Mouse (Mus musculus): ENCODE results near the gene Atp5f1. TPM values are rescaled to one million over a fixed set of nuclear protein-coding genes. Genes with fewer than 3 reads are reported as not detected.

The Atp5f1 gene
- polyA plus RNA-seq, 1 experiment from 2014 or later, result 506 TPM

GRCm38 (mm10) chr3:105958974-105959580 lies 822 bp downstream of the Atp5f1 start, which contains the start of gene Wdr77:
TSS of gene Wdr77 (plus strand) at chr3:105959369.
- under 1% methylated on average over 52 of the region's 52 CpGs for WGBS
- no peaks in the 10 kb centered on the region for H3K27me3 ChIP-seq (ENCODE audit: low read depth, poor library complexity, severe bottlenecking)
- peak; percentile 99 for DNase-seq (ENCODE audit: low spot score)
- H3K4me1 ChIP-seq, result peaks cover 26% of the 10 kb centered on the region
- H3K27ac ChIP-seq (replicated peaks), result peak within 1 kb of the TSS; percentile 90
- peak within 1 kb of the TSS; percentile 66 for H3K4me3 ChIP-seq
- no peaks in the 10 kb centered on the region for H3K9me3 ChIP-seq (replicated peaks)
- H3K36me3 ChIP-seq, result peaks cover 70% of the 10 kb centered on the region

- Histone ChIP-seq H3K9me3 (replicated peaks) (no peaks in the 10 kb centered on the region), H3K27ac (replicated peaks) (peak overlapping the region; percentile 90), H3K27me3 (ENCODE audit: low read depth, poor library complexity, severe bottlenecking) (no peaks in the 10 kb centered on the region), H3K4me1 (peaks cover 26% of the 10 kb centered on the region), H3K4me3 (peak overlapping the region; percentile 66), H3K36me3 (peaks cover 70% of the 10 kb centered on the region)
- DNase-seq (ENCODE audit: low spot score), result no peak
- WGBS, result 52% methylated on average over 5 of the region's 5 CpGs
These were observed 1.7 kb downstream of the Atp5f1 start for GRCm38 (mm10) chr3:105958204-105958603.

- Histone ChIP-seq H3K36me3 (peaks cover 70% of the 10 kb centered on the region), H3K4me1 (peaks cover 26% of the 10 kb centered on the region), H3K9me3 (replicated peaks) (no peaks in the 10 kb centered on the region), H3K27ac (replicated peaks) (no peak overlapping the region), H3K27me3 (ENCODE audit: low read depth, poor library complexity, severe bottlenecking) (no peaks in the 10 kb centered on the region), H3K4me3 (0 out of 2 replicates have a peak overlapping the region, but pooled peaks have one; percentile 66)
- WGBS, result 90% methylated on average over 1 of the region's 1 CpGs
- DNase-seq (ENCODE audit: low spot score), result no peak
These were observed 2.7 kb downstream of the Atp5f1 start for GRCm38 (mm10) chr3:105957235-105957634.

- peaks cover 100% of the 10 kb centered on the region for H3K36me3 ChIP-seq
- WGBS, result 92% methylated on average over 7 of the region's 7 CpGs
These were observed 8.6 kb downstream of the Atp5f1 start for GRCm38 (mm10) chr3:105951348-105951747.

GRCm38 (mm10) chr3:105936111-105936510 lies 23.8 kb downstream of the Atp5f1 start:
- Histone ChIP-seq H3K4me1 (no peaks in the 10 kb centered on the region), H3K36me3 (peaks cover 26% of the 10 kb centered on the region), H3K27me3 (ENCODE audit: low read depth, poor library complexity, severe bottlenecking) (no peaks in the 10 kb centered on the region), H3K9me3 (replicated peaks) (no peaks in the 10 kb centered on the region), H3K4me3 (no peak overlapping the region), H3K27ac (replicated peaks) (no peak overlapping the region)
- no peak for DNase-seq (ENCODE audit: low spot score)
- 91% methylated on average over 4 of the region's 4 CpGs for WGBS

More at GRCm38 (mm10) chr3:105951348-105951747, 8.6 kb downstream of the Atp5f1 start:
- Histone ChIP-seq H3K4me1 (no peaks in the 10 kb centered on the region), H3K27me3 (ENCODE audit: low read depth, poor library complexity, severe bottlenecking) (no peaks in the 10 kb centered on the region), H3K9me3 (replicated peaks) (no peaks in the 10 kb centered on the region), H3K4me3 (no peak overlapping the region), H3K27ac (replicated peaks) (no peak overlapping the region)
- DNase-seq (ENCODE audit: low spot score), result no peak

GRCm38 (mm10) chr3:105935033-105935432 lies 24.9 kb downstream of the Atp5f1 start:
- 95% methylated on average over 5 of the region's 5 CpGs for WGBS
- Histone ChIP-seq H3K9me3 (replicated peaks) (no peaks in the 10 kb centered on the region), H3K4me3 (no peak overlapping the region), H3K27me3 (ENCODE audit: low read depth, poor library complexity, severe bottlenecking) (no peaks in the 10 kb centered on the region), H3K27ac (replicated peaks) (no peak overlapping the region), H3K36me3 (peaks cover 16% of the 10 kb centered on the region), H3K4me1 (no peaks in the 10 kb centered on the region)
- DNase-seq (ENCODE audit: low spot score), result no peak

GRCm38 (mm10) chr3:105933926-105934325 lies 26.0 kb downstream of the Atp5f1 start:
- peaks cover 11% of the 10 kb centered on the region for H3K36me3 ChIP-seq
- no peak for DNase-seq (ENCODE audit: low spot score)
- H3K4me1 ChIP-seq, result no peaks in the 10 kb centered on the region
- no peak overlapping the region for H3K4me3 ChIP-seq
- H3K27ac ChIP-seq (replicated peaks), result no peak overlapping the region
- no peaks in the 10 kb centered on the region for H3K27me3 ChIP-seq (ENCODE audit: low read depth, poor library complexity, severe bottlenecking)
- 92% methylated on average over 6 of the region's 6 CpGs for WGBS
- no peaks in the 10 kb centered on the region for H3K9me3 ChIP-seq (replicated peaks)

GRCm38 (mm10) chr3:105932240-105933071 lies 27.4 kb downstream of the Atp5f1 start, which contains the start of gene I830077J02Rik:
TSS of gene I830077J02Rik (minus strand) at chr3:105932664.
- no peak within 1 kb of the TSS for H3K27ac ChIP-seq (replicated peaks)
- H3K27me3 ChIP-seq (ENCODE audit: low read depth, poor library complexity, severe bottlenecking), result no peaks in the 10 kb centered on the region
- WGBS, result 89% methylated on average over 8 of the region's 8 CpGs
- H3K9me3 ChIP-seq (replicated peaks), result no peaks in the 10 kb centered on the region
- no peak for DNase-seq (ENCODE audit: low spot score)
- H3K4me1 ChIP-seq, result no peaks in the 10 kb centered on the region
- H3K4me3 ChIP-seq, result no peak within 1 kb of the TSS
- peaks cover 5% of the 10 kb centered on the region for H3K36me3 ChIP-seq

GRCm38 (mm10) chr3:105931095-105931494 lies 28.8 kb downstream of the Atp5f1 start:
- H3K4me3 ChIP-seq, result no peak overlapping the region
- no peaks in the 10 kb centered on the region for H3K9me3 ChIP-seq (replicated peaks)
- H3K36me3 ChIP-seq, result no peaks in the 10 kb centered on the region
- no peak overlapping the region for H3K27ac ChIP-seq (replicated peaks)
- DNase-seq (ENCODE audit: low spot score), result no peak
- H3K4me1 ChIP-seq, result no peaks in the 10 kb centered on the region
- no peaks in the 10 kb centered on the region for H3K27me3 ChIP-seq (ENCODE audit: low read depth, poor library complexity, severe bottlenecking)
- WGBS, result 92% methylated on average over 2 of the region's 2 CpGs

- no peaks in the 10 kb centered on the region for H3K4me1 ChIP-seq
- no peak overlapping the region for H3K4me3 ChIP-seq
- WGBS, result 84% methylated on average over 7 of the region's 7 CpGs
- H3K9me3 ChIP-seq (replicated peaks), result no peaks in the 10 kb centered on the region
- DNase-seq (ENCODE audit: low spot score), result no peak
- H3K27me3 ChIP-seq (ENCODE audit: low read depth, poor library complexity, severe bottlenecking), result no peaks in the 10 kb centered on the region
- H3K27ac ChIP-seq (replicated peaks), result no peak overlapping the region
- H3K36me3 ChIP-seq, result no peaks in the 10 kb centered on the region
These were observed 30.1 kb downstream of the Atp5f1 start for GRCm38 (mm10) chr3:105929821-105930220.

- no peaks in the 10 kb centered on the region for H3K4me1 ChIP-seq
- H3K27me3 ChIP-seq (ENCODE audit: low read depth, poor library complexity, severe bottlenecking), result no peaks in the 10 kb centered on the region
- DNase-seq (ENCODE audit: low spot score), result no peak
- WGBS, result 90% methylated on average over 6 of the region's 6 CpGs
- no peaks in the 10 kb centered on the region for H3K9me3 ChIP-seq (replicated peaks)
- H3K4me3 ChIP-seq, result no peak overlapping the region
- H3K36me3 ChIP-seq, result no peaks in the 10 kb centered on the region
- no peak overlapping the region for H3K27ac ChIP-seq (replicated peaks)
These were observed 31.1 kb downstream of the Atp5f1 start for GRCm38 (mm10) chr3:105928781-105929180.

- 92% methylated on average over 3 of the region's 3 CpGs for WGBS
These were observed 31.7 kb downstream of the Atp5f1 start for GRCm38 (mm10) chr3:105928195-105928569.

More at GRCm38 (mm10) chr3:105928195-105928569, 31.7 kb downstream of the Atp5f1 start:
- H3K27ac ChIP-seq (replicated peaks), result no peak overlapping the region
- H3K4me1 ChIP-seq, result no peaks in the 10 kb centered on the region
- H3K4me3 ChIP-seq, result no peak overlapping the region
- no peak for DNase-seq (ENCODE audit: low spot score)
- H3K36me3 ChIP-seq, result no peaks in the 10 kb centered on the region
- no peaks in the 10 kb centered on the region for H3K27me3 ChIP-seq (ENCODE audit: low read depth, poor library complexity, severe bottlenecking)
- no peaks in the 10 kb centered on the region for H3K9me3 ChIP-seq (replicated peaks)

Measured in midbrain, embryonic 10.5 days (tissue).